Comparison of ENCODE assay signal across 9 mouse cellular contexts in the genomic region with DNA sequence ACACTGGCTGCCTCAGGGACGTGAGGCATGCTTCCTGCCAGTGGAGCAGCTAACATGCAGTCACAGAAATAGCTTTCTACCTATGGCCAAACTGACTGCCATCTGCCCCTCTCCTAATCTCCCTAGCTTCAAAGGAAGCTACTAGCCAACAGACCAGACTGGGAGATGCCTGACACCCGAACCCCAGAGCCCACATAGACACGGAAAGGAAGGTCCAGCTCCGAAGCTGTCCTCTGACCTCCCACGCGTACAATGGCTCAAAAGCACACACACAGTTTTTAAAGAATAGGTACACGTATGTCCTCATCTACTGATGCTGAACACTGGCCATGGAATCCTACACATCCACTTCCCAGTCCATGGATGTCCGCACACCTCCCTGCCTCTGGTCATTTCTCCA. TPM values are rescaled to one million over a fixed set of nuclear protein-coding genes. Genes with fewer than 3 reads are reported as not detected.
A peak's percentile ranks its signal among the peaks of the same experiment; 100 is the strongest.
DNase-seq lines count a peak whose midpoint lies in the region; ATAC-seq and TF ChIP-seq lines count a peak whose summit lies in the region.
"Had no signal": no experiment of that assay in that cellular context is flagged by ENCODE, and none has a peak within 500 bp of the region (broad histone marks: within the 10 kb centered on the region; RNA-seq: fewer than 3 reads in every experiment).

No protein-coding gene starts in this region.

- H3K9me3 ChIP-seq in lung, embryonic 14.5 days (ENCODE audit: low read depth, low read length) = no peaks in the 10 kb centered on the region
- H3K9me3 ChIP-seq in hindbrain, embryonic 13.5 days = no peaks in the 10 kb centered on the region
- no peaks in the 10 kb centered on the region for H3K9me3 ChIP-seq in neural tube, embryonic 12.5 days

- H3K4me1 ChIP-seq in lung, embryonic 14.5 days (ENCODE audit: insufficient read depth) = peaks cover 5% of the 10 kb centered on the region; the same call in 1 of the 2 replicates
- peaks cover 22% of the 10 kb centered on the region for H3K4me1 ChIP-seq in hindbrain, embryonic 13.5 days (replicated peaks)
- peaks cover 17% of the 10 kb centered on the region for H3K4me1 ChIP-seq in neural tube, embryonic 12.5 days

- ATAC-seq in lung, embryonic 14.5 days (ENCODE audit: insufficient read depth) = no peak
- ATAC-seq in hindbrain, embryonic 13.5 days (ENCODE audit: low FRiP score) = no peak
- no peak for ATAC-seq in neural tube, embryonic 12.5 days (ENCODE audit: low FRiP score, low read depth)
- no peak for ATAC-seq in inflammation-experienced regulatory T-cells, adult 6 months
- ATAC-seq: Patski had no signal

- peak overlapping the region; percentile 75 for H3K4me2 ChIP-seq in lung, embryonic 14.5 days
- peak overlapping the region; percentile 95 for H3K4me2 ChIP-seq in hindbrain, embryonic 13.5 days
- H3K4me2 ChIP-seq in neural tube, embryonic 12.5 days (replicated peaks) = peak overlapping the region; percentile 89

- H3K4me3 ChIP-seq in lung, embryonic 14.5 days (ENCODE audit: low read depth, low read length) = peak overlapping the region; percentile 76
- no peak overlapping the region for H3K4me3 ChIP-seq in hindbrain, embryonic 13.5 days
- no peak overlapping the region for H3K4me3 ChIP-seq in neural tube, embryonic 12.5 days

- WGBS in lung, embryonic 14.5 days = 57% methylated on average over 8 of the region's 8 CpGs
- WGBS in hindbrain, embryonic 13.5 days = 82% methylated on average over 8 of the region's 8 CpGs
- WGBS in neural tube, embryonic 12.5 days = 72% methylated on average over 8 of the region's 8 CpGs

- no peaks in the 10 kb centered on the region for H3K27me3 ChIP-seq in lung, embryonic 14.5 days (ENCODE audit: insufficient read depth, low read length)
- peaks cover 44% of the 10 kb centered on the region for H3K27me3 ChIP-seq in hindbrain, embryonic 13.5 days
- peaks cover 31% of the 10 kb centered on the region for H3K27me3 ChIP-seq in neural tube, embryonic 12.5 days (replicated peaks)
- H3K27me3 ChIP-seq: Patski had no signal

- no peak for TF ChIP-seq CTCF in lung, embryonic 14.5 days (IDR thresholded peaks at IDR 0.05; ENCODE audit: low read depth)

- H3K36me3 ChIP-seq in lung, embryonic 14.5 days (ENCODE audit: insufficient read depth) = no peaks in the 10 kb centered on the region
- no peaks in the 10 kb centered on the region for H3K36me3 ChIP-seq in hindbrain, embryonic 13.5 days
- no peaks in the 10 kb centered on the region for H3K36me3 ChIP-seq in neural tube, embryonic 12.5 days

- H3K9ac ChIP-seq in lung, embryonic 14.5 days = no peak overlapping the region
- H3K9ac ChIP-seq in hindbrain, embryonic 13.5 days = no peak overlapping the region
- no peak overlapping the region for H3K9ac ChIP-seq in neural tube, embryonic 12.5 days

- no peak for DNase-seq in lung, embryonic 14.5 days
- DNase-seq in lung, adult 18-20 months = no peak
- peak; percentile 60 to 73 for DNase-seq in cerebellum, postnatal 25 days
- no peak for DNase-seq in embryo, embryonic 9.5 days (ENCODE audit: extremely low spot score)
- no peak for DNase-seq in spleen, adult 12 weeks (ENCODE audit: low spot score)

- no peak overlapping the region for H3K27ac ChIP-seq in lung, embryonic 14.5 days (ENCODE audit: low read depth)
- no peak overlapping the region for H3K27ac ChIP-seq in hindbrain, embryonic 13.5 days
- no peak overlapping the region for H3K27ac ChIP-seq in neural tube, embryonic 12.5 days

RNA-seq across cellular contexts. Expression of a gene that starts 2.0 kb away (rescaled TPM):
- polyA plus RNA-seq in lung, embryonic 14.5 days (2014; fragmentation: Nextera tagmentation; extraction: Ambion mirVana) = 23.2 and 23.5 TPM in 2 replicates
- 5.0 and 6.3 TPM in 2 replicates for polyA plus RNA-seq in hindbrain, embryonic 13.5 days (2015; fragmentation: Nextera tagmentation; extraction: Ambion mirVana)
- 12.1 and 12.6 TPM in 2 replicates for polyA plus RNA-seq in neural tube, embryonic 12.5 days (2016; fragmentation: Nextera tagmentation; extraction: Ambion mirVana)
- polyA plus RNA-seq in inflammation-experienced regulatory T-cells, adult 6 months (2017; shearing (Covaris generic)) = 1 to 10 TPM; 2.5 to 5.0 (median 2.9) TPM

RNA-seq across cellular contexts. Expression of a gene that starts 33.4 kb away (rescaled TPM):
- 19.9 and 22.0 TPM in 2 replicates for polyA plus RNA-seq in lung, embryonic 14.5 days (2014; fragmentation: Nextera tagmentation; extraction: Ambion mirVana)
- 25.6 and 26.0 TPM in 2 replicates for polyA plus RNA-seq in hindbrain, embryonic 13.5 days (2015; fragmentation: Nextera tagmentation; extraction: Ambion mirVana)
- polyA plus RNA-seq in neural tube, embryonic 12.5 days (2016; fragmentation: Nextera tagmentation; extraction: Ambion mirVana) = 23.0 and 23.7 TPM in 2 replicates
- 10 to 100 TPM; 12.6 to 16.6 (median 14.3) TPM for polyA plus RNA-seq in inflammation-experienced regulatory T-cells, adult 6 months (2017; shearing (Covaris generic))

Comparison
In these comparisons a context has a peak if more than half of its experiments do, and no peak if none do; other contexts are left out.
1. DNase-seq: peak in cerebellum, postnatal 25 days (2 of 2); none in lung, embryonic 14.5 days (single experiment), lung, adult 18-20 months (0 of 2), embryo, embryonic 9.5 days (single experiment) and spleen, adult 12 weeks (single experiment).
2. Peak in every context shown above with its lines, with median percentiles within 50 percentile points of each other: H3K4me2 ChIP-seq.